Mouse (Mus musculus) 3134 (cell line): ENCODE results near the gene Zkscan4.
"Not testable (repeated sequence)": the region's sequence is repeated elsewhere in the genome, so short reads cannot be mapped to it uniquely, and the experiment has no call there.

ENCODE experiments used
- DNase-seq: peaks from one replicate; pipeline ENCODE4 v3.0.0-alpha.2; 2011; ENCODE audit warnings: low spot score; ENCODE audit not compliant: insufficient read length; ENCODE audit errors: extremely low read depth

The Zkscan4 gene

DNA sequence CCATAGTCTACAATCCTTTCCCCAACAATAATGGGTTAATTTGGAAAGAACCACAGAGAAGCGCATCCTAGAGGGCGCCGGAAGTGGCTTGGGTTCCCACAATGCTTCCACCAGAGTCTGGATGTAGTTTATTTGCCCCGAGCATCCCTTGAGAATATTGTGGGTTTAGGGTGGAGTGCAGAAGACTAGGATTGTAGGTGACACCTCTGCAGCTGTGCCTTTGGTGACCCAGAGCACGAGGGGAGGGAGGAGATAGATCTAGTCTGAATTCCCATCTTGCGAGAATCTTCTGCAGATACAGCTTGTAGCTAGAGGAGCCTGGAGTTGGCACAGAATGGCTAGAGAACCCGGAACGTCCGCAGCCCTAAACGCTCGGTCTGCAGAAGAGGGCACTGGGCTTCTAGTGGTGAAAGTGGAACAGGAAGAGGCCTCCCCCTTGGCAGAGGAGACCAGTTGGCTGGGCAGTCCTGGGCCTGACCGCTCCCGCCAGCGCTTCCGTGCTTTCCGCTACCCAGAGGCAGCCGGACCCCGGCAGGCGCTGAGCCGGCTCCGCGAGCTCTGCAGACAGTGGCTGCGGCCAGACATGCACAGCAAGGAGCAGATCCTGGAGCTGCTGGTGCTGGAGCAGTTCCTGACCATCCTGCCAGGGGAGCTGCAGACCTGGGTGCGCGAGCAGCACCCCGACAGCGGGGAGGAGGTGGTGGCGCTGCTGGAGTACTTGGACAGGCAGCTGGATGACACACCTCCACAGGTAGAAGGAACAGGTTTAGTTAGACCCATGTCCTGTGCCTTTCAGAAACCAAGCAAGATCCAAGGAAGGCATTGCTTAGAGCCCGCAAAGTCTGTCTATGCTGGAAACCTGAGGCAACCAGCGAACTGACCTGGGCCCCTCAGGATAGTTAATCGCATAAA, at the start of gene Zkscan4, which contains the start of gene Gm10065:
Gene Zkscan4 (plus strand): TSS at position 149 of the 912 bp plus-strand sequence.
Gene Gm10065 (minus strand): TSS at position 683 of the 912 bp plus-strand sequence.
- DNase-seq: peak; percentile 57

DNA sequence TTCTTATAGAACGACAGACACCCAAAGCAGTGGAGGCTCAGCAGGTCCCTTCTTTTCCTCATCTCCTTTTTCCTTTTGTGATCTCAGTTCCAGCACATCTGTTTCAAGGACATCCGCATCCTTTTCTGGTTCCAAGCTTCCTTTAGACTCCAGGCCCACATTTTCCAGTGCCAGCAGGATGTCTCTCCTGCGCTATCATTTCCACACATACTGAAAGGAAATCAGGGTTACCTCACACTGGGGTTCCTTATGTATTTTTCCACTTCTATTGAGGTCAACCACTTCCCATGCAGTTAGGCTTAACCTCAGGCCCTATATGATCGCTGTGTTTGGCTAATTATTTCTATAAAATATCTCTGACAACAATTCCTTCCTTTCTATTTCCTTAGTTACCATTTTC, 43.2 kb upstream of the Zkscan4 start:
- DNase-seq: no peak

DNA sequence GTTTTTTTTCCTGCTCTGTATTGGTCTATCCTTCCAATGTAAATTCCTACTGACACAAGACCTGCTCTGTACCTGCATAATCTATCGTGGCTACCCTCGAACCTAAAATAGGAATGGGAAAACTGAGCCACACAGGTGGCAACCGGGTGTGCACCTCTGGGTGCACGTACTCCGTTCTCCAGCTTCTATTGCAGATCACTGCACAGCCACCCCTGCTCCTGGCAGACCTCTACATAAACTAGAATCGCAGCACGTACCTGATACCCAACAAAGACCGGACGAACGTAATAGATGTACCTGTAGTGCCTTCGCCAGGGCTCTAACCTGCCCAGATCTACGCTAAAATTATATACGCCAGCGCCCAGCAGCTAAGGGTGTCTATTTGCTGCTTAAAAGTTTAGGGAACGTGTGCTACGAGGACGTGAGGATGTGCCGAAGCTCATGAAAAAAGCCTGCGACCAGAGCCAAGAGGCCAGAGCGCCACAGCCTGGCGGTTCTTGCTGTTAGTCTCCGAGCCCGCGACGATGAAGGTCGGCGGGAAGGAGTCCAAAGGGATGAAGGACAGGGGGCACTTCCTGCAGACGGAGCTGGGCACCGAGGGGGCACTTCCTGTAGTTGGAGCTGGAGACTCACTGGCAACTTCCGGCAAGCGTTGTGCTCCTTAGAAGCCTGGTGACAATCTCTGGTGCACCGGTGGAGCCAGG, 38.1 kb upstream of the Zkscan4 start, which contains the start of gene Pgbd1:
Gene Pgbd1 (minus strand): TSS at position 556 of the 704 bp plus-strand sequence.
- DNase-seq: peak; percentile 6

DNA sequence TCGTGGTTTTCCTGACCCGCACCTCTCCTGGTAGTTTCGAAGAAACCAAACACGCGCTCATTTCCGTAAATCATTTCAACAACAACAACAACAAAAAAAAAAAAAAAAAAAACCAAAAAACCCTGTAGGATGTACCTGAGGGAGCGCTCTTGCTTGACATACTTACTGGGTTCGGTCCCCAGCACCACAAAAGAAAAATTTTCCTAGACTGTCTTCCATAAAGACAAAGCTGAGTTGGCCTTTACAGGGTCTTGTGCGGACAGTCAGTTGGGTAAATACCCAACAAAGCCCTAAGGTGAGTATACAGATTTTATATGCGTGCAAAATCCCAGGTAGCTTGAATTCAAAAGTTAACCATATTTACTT, 37.5 kb upstream of the Zkscan4 start:
- no peak for DNase-seq

DNA sequence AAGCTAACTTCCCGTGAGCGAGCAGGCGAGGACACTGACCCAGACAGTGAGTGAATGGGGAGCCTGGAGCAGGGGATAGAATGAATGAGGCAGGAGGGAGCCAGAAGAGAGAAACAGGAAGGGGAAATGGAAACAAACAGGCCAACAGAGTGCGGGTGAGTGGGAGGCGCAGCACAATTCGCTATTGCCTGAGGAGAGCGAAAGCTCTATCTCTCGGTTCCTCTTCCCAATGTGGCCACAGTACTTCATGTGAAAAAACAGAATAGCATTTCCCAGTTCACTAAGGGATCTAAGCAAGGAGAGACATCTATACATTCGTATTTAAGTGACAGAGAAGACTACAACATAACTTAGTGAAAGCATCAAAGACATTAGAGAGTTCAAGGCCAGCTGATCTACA, 31.9 kb upstream of the Zkscan4 start:
- DNase-seq: no peak

DNA sequence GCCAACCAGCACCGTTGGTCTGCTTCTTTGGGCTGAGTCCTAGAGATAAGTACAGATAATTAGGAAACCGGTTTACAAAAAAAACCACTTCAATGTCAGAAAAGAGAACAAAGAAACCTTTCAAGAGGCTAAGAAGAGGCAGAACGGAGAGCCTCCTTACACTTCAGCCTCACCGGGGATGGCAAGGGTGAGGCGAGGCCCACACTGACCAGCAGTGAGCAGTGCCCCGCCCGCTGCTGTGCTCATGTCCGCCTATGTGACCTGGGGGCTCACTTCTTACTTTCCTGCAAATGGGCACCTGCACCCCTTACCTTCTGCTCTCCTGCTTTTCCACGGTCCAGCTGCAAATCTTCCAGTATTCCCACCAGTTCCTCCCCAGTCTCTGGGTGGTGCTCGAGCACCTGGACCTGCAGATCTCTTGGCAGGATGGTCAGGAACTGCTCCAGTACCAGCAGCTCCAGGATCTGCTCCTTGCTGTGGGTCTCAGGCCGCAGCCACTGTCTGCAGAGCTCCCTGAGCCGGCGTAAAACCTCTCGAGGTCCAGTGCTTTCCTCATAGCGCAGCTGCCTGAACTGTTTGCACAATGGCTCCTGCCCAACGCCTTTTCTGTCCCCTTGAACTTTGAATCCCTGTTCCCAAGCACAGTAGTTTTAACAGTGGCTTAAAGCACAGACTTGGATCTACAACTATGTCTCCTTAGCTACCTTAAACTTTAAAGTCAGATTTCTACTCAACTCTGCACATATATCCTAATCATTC, 30.7 kb upstream of the Zkscan4 start:
- no peak for DNase-seq

DNA sequence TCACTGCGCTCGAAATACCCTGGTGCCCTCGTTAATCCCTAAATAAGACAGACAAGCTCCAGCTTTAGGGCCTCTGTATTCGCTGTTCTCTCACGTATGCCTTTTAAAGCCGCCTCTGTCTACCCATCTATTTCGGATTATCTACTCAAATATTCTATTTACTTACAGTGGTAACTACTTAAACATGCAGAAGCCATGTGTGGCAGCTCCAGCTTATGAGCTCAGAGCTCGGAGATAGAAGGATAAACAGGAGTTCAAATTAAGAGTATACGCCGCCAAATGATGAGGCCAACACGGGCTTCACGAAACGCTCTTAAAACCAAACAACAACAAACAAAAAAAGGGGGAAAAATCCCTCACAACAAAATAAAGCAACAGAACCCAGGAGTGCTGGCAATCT, 25.7 kb upstream of the Zkscan4 start:
- no peak for DNase-seq

DNA sequence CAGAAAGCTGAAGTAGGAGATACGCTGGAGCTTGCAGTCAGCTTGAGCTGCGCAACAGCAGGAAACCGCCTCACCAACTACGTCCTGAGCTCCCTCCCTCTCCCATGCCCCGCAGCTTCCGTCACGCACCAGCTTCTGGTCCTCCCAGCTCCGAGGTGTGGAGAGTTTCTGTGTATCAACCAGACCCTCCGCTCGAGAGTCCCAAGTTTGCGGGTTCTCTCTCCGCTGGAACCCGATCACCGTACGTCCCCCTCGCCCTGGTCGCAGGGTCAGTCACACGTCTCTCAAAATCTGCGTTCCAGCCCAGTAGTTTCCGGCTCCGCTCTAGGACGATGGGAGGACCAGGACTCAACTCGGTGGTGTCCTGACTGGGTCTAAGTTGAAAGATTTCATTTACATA, 25.3 kb upstream of the Zkscan4 start, which contains the start of gene Zscan26:
Gene Zscan26 (minus strand): TSS at position 282 of the 400 bp plus-strand sequence.
- peak; percentile 89 for DNase-seq

DNA sequence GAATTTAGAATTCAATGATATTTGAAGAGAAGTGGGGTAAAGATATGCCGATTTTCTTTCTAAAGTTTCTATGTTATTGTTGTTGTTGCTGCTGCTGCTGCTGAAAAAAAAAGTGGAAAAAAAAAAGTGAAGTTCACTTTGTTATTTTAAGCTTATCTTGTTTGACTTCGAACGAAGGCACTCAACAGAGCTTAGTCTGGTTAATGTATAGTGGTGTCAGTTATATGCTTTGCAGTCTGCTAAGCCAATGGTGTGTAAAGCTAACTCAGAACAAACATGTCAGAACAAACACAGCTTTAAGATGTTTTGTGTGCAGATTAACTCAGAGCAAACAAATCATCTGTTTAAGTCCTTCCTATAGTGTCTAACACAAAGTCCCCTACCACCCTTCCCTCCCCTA, 24.6 kb upstream of the Zkscan4 start:
- DNase-seq: no peak

DNA sequence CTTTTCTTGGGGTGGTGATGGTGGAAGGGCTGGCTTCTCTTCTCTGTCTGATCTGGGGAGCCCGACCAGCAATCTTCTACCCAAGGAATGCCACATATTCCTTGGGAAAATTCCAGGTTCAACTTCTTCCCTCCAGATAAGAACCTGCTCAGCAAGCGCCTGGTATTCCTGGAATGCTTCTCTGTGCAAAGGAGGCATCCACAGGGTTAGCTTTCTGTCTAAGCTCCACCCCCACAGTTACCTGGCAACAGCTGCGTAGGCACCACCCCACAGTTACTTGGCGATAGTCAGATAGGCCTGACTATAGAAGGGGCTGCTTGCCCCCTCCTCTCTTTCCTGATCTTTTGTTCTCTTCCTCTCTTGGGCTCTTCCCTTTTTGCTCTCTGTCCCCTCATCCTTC, 22.4 kb upstream of the Zkscan4 start:
- DNase-seq: no peak

DNA sequence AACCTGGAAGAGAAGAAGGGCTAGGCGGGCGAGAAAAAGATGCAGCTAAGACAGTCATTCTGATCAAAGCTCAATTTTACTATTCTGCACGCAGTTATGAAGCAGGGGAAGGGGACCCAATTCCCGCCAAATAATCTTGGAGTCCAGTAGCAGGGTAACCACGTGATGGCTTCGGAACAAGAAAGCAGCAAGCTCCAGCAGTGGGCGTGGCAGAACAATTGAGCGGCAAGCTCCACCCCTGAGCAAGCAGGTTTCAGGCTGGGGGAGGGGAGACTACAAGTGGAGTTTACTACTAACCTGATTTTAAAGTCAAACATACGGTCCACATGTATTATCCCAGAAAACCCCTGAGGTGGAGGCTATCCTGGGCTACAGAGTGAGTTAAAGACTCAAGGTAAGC, 16.2 kb upstream of the Zkscan4 start:
- not testable (repeated sequence) for DNase-seq

DNA sequence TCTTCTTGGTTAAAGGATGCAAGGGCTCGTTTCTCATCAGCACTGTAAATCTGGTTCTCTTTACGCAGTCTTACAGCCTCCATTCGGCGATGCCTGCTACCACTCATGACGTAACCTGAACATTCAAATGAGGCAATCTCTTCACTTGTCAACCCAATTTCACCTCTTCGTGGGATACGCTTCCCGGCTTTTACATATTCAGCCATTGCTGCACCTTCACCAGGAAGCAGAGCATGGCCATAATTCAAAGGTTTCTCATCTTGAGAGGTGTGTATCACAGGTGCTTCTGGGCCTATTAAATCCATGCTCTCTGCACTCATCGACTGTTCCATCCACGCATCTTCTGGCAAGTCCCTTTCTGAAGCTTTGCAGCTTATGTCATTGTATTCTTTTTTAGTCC, 11.4 kb upstream of the Zkscan4 start:
- no peak for DNase-seq

DNA sequence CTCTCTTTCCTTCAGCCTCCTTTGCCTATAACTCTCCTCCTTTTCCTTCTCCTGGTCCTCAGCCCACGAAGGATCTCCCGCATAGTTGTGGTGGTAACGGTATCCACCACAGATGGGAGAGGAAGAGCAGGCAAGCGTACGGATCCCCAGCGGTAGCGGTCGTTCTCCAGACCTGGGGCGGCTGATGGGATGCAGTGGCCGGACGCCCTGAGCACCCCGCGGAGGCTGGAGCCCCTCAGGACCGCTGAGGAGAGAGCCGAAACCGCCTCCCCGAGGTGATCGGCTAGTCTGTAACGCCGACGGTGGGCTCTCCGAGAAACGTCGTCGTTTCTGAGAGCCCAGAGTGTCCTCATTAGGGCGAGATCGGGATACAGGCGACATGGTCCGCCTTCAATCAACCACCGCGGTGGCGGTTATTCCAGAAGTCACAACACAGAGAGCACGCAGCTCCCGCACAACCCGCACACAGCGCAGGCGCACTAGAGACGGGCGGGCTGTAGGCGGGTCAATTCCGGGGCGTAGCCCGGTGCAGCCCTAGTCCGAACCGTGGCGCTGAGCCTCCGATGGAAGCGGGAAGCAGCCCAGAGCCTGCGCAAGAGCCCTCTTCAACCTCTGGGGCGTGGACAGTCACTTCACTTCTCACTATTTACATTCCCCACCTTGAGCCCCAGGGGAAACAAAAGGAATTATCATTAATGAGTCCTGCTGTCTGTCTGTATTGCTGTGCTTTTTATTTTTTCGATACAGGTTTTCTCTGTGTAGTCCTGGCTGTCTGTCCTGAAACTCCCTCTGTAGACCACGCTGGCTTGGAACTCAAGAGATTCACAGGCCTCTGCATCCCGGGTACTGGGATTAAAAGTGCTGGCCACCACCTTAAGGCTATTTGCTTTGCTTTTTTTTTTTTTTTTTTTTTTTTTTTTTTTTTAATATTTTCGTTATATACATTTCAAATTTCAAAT, 10.4 kb upstream of the Zkscan4 start, which contains the start of gene Nkapl:
Gene Nkapl (minus strand): TSS at position 449 of the 959 bp plus-strand sequence.
- no peak for DNase-seq

DNA sequence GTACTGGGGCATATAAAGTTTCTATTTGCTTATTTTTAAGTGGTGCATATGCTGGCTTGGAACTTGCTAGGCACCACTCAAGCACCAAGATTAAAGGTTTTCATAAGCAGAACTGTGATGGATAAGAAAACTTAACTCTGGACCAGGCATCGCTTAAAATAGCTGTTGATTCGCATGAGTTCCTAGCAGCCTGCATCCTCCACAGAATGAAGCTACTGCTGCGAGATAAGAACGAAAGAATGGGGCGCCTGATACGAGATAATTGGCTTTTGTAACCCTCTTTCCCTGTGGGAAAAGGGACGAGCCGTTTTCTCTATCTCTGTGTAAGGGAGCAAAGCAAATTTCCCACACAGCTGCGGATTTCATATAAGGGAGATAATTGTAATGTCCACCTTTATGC, 9.6 kb upstream of the Zkscan4 start:
- no peak for DNase-seq

DNA sequence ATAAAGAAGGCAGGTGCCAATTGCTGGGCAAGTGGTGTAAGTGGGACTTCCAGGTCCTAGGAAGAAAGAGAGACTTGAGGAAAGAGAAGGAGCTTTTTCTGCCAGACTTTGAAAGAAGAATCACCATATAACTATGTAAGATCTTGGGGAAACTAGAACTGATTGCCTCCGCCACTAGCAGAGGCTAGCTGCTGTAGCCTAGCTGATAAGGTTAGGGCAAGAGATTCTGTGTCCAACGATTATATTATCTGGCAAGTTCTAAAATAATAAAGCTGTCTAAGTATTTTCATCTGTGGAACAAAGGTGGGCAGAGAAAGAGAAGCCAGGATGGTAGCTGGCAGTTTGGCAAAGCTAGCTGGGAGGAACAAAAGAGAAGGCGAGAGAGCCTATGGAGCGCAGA, 6.3 kb upstream of the Zkscan4 start:
- DNase-seq: no peak

DNA sequence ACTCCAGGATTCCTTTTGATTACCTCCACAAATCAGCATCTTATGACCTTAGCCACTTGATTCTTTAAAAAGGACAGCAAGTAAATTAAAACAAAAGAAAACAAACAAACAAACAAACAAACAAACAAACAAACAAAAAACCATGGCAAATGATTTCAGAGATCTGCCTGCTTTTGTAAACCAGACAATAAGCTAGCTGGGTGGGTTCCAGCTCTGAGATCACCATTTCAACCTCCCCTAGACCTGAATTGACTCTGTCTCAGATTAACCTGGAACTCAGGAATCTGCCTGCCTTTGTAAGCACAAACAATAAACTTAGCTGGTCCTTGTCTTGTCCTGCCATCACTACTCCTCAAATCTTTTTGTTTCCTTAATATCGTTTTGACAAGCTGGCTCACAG, 8.2 kb downstream of the Zkscan4 start:
- no peak for DNase-seq

DNA sequence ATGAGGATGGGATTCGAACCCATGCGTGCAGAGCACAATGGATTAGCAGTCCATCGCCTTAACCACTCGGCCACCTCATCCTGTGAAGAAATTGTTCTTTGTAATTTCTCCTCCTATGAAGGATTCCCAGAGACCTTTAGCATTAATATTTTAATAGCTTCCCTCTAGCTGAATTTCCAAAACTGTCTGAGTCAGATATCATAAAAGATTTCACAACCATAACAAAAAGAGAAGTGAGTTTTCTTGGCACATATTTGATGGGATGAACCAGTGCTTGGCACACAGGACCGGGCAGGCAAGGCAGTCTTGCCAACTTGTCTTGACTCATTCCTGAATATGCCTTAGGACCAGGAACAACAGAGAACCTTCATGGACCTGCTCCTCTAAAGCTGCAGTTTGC, 14.1 kb downstream of the Zkscan4 start:
- peak; percentile 48 for DNase-seq

DNA sequence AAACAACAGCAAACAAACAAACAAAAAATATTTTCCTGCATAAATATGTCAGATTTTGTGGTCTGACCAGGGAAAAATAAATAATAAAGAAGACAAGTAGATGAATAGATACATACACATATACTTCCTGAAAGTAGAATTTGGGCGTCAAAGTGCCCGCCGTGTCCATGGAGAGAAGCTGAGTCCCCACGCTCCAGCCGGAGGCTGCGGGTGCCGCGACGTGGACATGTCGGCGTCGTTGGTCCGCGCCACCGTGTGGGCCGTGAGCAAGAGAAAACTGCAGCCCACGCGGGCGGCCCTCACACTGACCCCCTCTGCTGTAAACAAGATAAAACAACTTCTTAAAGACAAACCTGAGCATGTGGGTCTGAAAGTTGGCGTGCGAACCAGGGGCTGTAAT, 16.4 kb downstream of the Zkscan4 start, which contains the start of gene AK157302:
Gene AK157302 (plus strand): TSS at position 144 of the 400 bp plus-strand sequence.
- DNase-seq: peak; percentile 69

DNA sequence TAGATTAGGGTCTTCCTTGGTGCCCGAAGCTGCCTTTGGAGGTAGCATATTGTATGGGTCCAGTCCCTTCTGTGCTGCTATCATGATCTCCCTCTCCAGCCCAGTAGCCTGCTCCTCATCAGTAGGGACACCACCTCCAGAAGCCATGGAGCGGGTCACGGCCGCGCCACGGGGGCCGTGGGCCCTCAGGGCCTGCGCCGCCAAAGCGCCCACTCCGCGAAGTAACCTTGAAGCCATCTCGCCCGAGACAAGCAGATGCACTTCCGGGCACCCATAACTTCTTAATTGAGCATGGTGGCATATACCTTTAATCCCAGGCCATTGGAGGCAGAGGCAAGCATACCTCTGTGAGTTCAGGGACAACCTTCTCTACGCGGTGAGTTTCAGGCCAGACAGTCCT, 22.5 kb downstream of the Zkscan4 start, which contains the start of gene Gm11273:
Gene Gm11273 (minus strand): TSS at position 237 of the 400 bp plus-strand sequence.
- DNase-seq: not testable (repeated sequence)
